Mouse (Mus musculus): ENCODE results near the gene 4632433K11Rik.

GRCm38 (mm10) chr7:5036136-5036535 lies 2.2 kb downstream of the 4632433K11Rik start:
- no peak for TF ChIP-seq POLR2A (IDR thresholded peaks at IDR 0.05; ENCODE audit: control insufficient read depth, extremely low read depth, insufficient read depth, low read length, poor library complexity)
- TF ChIP-seq CTCF (IDR thresholded peaks at IDR 0.05; ENCODE audit: borderline replicate concordance, control insufficient read depth, extremely low read depth, insufficient read depth, low read length, poor library complexity) = no peak

Measured in thymus, adult 2 months (tissue).